Mouse (Mus musculus) lung, postnatal 0 days (tissue): ENCODE data around the gene Tmem255a.

ENCODE experiments used
- CTCF ChIP-seq: IDR thresholded peaks from 2 replicates; pipeline ENCODE4 v1.5.1; 2016; ENCODE audit warnings: antibody characterized with exemption, mild to moderate bottlenecking
- EP300 ChIP-seq: IDR thresholded peaks from 2 replicates; pipeline ENCODE4 v1.6.1; 2016; ENCODE audit warnings: antibody characterized with exemption, mild to moderate bottlenecking, control low read depth

DNA sequence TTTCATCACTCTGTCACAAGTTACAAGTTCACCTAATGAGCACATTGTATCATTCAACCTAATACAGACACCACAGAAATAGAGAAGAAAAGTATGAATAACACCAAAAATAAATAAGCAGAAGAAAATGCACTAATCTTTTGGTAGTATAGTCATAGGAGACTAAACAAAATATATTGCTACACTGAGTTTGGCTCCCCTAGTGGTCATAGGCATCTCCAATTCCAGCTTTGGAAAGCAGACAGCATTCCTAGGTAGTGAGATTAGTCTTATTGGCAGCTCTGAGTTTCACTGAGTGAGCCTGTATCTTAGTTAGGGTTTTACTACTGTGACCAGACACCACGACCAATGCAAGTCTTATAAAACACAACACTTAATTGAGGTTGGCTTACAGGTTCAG lies 93.1 kb downstream of the Tmem255a start:
- TF ChIP-seq CTCF = peak; percentile 44
- TF ChIP-seq EP300 = no peak
